Mouse (Mus musculus) heart, embryonic 12.5 days (tissue): ENCODE results near the gene Cd82. TPM values are rescaled to one million over a fixed set of nuclear protein-coding genes. Genes with fewer than 3 reads are reported as not detected.

Experiments used
- ATAC-seq: fragments of 200-750 bp; cut with Nextera tagmentation; 2 replicates; pipeline ENCODE4 v1.8.0; 2017; ENCODE audit warnings: moderate TSS enrichment, moderate library complexity; ENCODE audit not compliant: insufficient number of reproducible peaks, low FRiP score
- H3K27ac ChIP-seq: fragments of 300-500 bp; sonication (generic); 2 replicates; pipeline ENCODE4 v1.5.1; 2016; ENCODE audit warnings: mild to moderate bottlenecking, moderate library complexity; ENCODE audit not compliant: poor library complexity, severe bottlenecking
- H3K27me3 ChIP-seq: fragments of 300-500 bp; sonication (generic); replicated peaks from 2 replicates; pipeline ENCODE4 v1.6.1; 2016; ENCODE audit warnings: mild to moderate bottlenecking, moderate library complexity
- H3K36me3 ChIP-seq: fragments of 300-500 bp; sonication (generic); 2 replicates; pipeline ENCODE4 v1.6.1; 2016; ENCODE audit warnings: mild to moderate bottlenecking, moderate library complexity
- H3K4me1 ChIP-seq: fragments of 300-500 bp; sonication (generic); replicated peaks from 2 replicates; pipeline ENCODE4 v1.6.1; 2016; ENCODE audit warnings: mild to moderate bottlenecking
- H3K4me2 ChIP-seq: fragments of 300-500 bp; sonication (generic); 2 replicates; pipeline ENCODE4 v1.6.1; 2016; ENCODE audit warnings: mild to moderate bottlenecking, moderate library complexity
- H3K4me3 ChIP-seq: fragments of 300-500 bp; sonication (generic); 2 replicates; pipeline ENCODE4 v1.5.1; 2016; ENCODE audit warnings: mild to moderate bottlenecking
- H3K9ac ChIP-seq: fragments of 300-500 bp; sonication (generic); 2 replicates; pipeline ENCODE4 v1.6.1; 2016; ENCODE audit warnings: mild to moderate bottlenecking, moderate library complexity
- H3K9me3 ChIP-seq: fragments of 300-500 bp; sonication (generic); replicated peaks from 2 replicates; pipeline ENCODE4 v1.6.1; 2016; ENCODE audit warnings: mild to moderate bottlenecking, moderate library complexity
- WGBS: fragments of 180-500 bp; shearing (Covaris S2); methylation state at CpG from one replicate; pipeline ENCODE4 v1.1.7; 2016; 5-methylcytosine and 5-hydroxymethylcytosine counted together
- microRNA-seq: library from miRNA; unstranded; fragments of <30 nt; microRNA quantifications from one replicate; pipeline ENCODE4, GENCODE M21; 2017
- polyA plus RNA-seq: library from polyadenylated mRNA; unstranded; fragments of >200 nt; fragmentation: Nextera tagmentation; extraction: Ambion mirVana; gene quantifications from 2 replicates; pipeline ENCODE4 v1.2.1, GENCODE M21; 2016

Cd82 gene
- polyA plus RNA-seq, 1 experiment from 2014 or later = 19.6 TPM

DNA sequence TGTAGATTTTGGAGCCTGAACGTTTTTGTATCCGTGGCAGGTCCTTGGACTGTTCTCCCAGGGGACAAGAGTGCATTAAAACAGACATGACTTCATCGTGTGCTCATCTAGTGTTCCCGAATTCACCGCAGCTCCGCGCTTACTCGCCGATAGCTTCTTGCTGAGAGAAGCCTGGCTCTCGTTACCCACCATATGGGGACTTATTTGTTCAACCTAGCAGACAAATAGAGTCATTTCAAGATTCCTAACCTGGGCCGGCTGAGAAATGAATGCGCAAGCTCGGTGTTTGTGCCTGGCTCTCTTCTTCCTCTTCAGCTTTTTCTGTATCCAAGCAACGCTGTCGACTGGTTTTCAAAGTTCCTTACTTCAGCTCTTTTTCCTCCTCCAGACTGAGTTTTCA is 85.1 kb downstream of the Cd82 start:
- 60% methylated on average over 15 of the region's 15 CpGs for WGBS

DNA sequence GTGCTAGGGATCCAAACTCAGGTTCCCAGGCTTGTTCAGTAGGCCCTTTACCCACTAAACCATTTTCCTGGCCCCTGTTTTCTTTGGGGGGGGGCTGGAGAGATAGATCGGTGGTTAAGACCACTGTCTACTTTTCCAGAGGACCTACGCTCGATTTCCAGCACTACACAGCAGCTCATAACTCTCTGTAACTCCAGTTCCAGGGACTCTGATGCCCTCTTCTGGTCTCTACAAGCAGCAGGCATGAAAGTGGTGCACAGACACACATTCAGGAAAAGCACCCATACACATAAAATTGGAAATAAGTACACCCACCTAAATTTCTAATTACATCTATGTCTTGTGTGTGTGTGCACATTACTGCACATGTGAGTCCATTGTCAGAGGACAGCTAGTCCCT is 85.8 kb downstream of the Cd82 start:
- no peak for ATAC-seq
- 92% methylated on average over 3 of the region's 3 CpGs for WGBS

More for the DNA sequence above, 85.1 kb downstream of the Cd82 start:
- no peaks in the 10 kb centered on the region for H3K27me3 ChIP-seq
- peak overlapping the region; percentile 11; the same call in 1 of the 2 replicates for H3K27ac ChIP-seq
- no peak for ATAC-seq
- H3K4me3 ChIP-seq = no peak overlapping the region
- H3K4me2 ChIP-seq = no peak overlapping the region
- peaks cover 32% of the 10 kb centered on the region for H3K4me1 ChIP-seq
- no peaks in the 10 kb centered on the region for H3K36me3 ChIP-seq
- no peak overlapping the region for H3K9ac ChIP-seq
- H3K9me3 ChIP-seq = peaks cover 5% of the 10 kb centered on the region

DNA sequence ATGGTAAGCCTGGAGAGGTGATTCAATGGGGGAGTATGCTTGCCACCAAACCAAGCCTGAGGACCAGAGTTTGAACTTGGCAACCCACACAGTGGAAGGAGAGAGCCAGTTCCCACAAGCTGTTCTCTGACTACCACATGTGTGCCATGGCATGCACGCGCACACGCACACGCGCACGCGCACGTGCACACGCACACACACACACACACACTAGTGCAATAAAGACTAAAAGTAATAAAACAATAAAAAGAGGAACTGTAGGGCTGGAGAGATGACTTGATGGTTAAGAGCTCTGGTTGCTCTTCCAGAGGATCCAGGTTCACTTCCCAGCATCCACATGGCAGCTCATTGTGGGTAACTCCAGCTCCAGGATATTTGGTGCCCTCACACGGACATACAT is 90.1 kb downstream of the Cd82 start:
- Histone ChIP-seq H3K27ac (peak overlapping the region; percentile 23; the same call in 1 of the 2 replicates), H3K4me2 (no peak overlapping the region), H3K36me3 (no peaks in the 10 kb centered on the region), H3K9me3 (peaks cover 5% of the 10 kb centered on the region), H3K9ac (no peak overlapping the region), H3K27me3 (no peaks in the 10 kb centered on the region), H3K4me3 (no peak overlapping the region), H3K4me1 (peaks cover 21% of the 10 kb centered on the region)
- no peak for ATAC-seq
- 88% methylated on average over 10 of the region's 10 CpGs for WGBS

More for the DNA sequence above, 85.8 kb downstream of the Cd82 start:
- Histone ChIP-seq H3K36me3 (no peaks in the 10 kb centered on the region), H3K9me3 (peaks cover 5% of the 10 kb centered on the region), H3K27ac (no peak overlapping the region), H3K4me3 (no peak overlapping the region), H3K9ac (no peak overlapping the region), H3K27me3 (no peaks in the 10 kb centered on the region), H3K4me2 (no peak overlapping the region), H3K4me1 (peaks cover 39% of the 10 kb centered on the region)

DNA sequence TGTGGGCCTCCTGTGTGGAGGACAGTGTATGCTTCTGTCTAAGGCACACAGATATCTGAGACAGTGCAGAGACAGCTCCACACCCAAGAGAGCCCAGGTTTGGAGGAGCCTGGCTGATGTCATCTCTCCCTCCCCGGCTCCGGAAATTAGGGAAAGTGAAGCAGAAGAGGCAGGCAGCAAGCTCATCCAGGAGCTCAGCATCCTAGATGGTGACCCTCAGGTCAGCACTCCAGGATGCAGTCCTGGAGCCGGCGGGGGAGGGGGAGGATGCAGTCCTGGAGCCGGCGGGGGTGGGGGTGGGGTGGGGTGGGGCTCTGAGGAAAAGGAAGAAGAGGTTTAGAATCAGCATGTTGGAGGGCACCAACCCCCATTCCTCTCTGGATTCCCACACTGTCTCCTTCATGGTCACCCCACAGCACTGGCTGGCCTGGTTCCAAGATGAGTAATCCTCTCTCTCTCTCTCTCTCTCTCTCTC is 90.8 kb downstream of the Cd82 start:
- peak; percentile 59 for ATAC-seq
- no peaks in the 10 kb centered on the region for H3K36me3 ChIP-seq
- no peaks in the 10 kb centered on the region for H3K27me3 ChIP-seq
- 9% methylated on average over 5 of the region's 6 CpGs for WGBS
- peak overlapping the region; percentile 15; the same call in 1 of the 2 replicates for H3K27ac ChIP-seq
- H3K4me3 ChIP-seq = no peak overlapping the region
- no peak overlapping the region for H3K4me2 ChIP-seq
- H3K9me3 ChIP-seq = peaks cover 3% of the 10 kb centered on the region
- no peak overlapping the region for H3K9ac ChIP-seq
- H3K4me1 ChIP-seq = peaks cover 17% of the 10 kb centered on the region

Small RNAs within 50 kb of the gene (microRNA-seq; reads per million reads assigned to microRNA genes)
- not detected for gene Mir7001

Other genes starting within 250 kb of the Cd82 start
- 58.5 and 63.8 TPM in 2 replicates for gene Tspan18, start 128.6 kb downstream of the Cd82 start, polyA plus RNA-seq
- gene Gm10803, start 97.4 kb upstream of the Cd82 start, polyA plus RNA-seq = not detected in 2 replicates
- gene Alx4, start 179.2 kb upstream of the Cd82 start, polyA plus RNA-seq = 0.15 and 0.17 TPM in 2 replicates